Mouse (Mus musculus): ENCODE measurements around the gene Slc9a9.

The Slc9a9 gene

DNA sequence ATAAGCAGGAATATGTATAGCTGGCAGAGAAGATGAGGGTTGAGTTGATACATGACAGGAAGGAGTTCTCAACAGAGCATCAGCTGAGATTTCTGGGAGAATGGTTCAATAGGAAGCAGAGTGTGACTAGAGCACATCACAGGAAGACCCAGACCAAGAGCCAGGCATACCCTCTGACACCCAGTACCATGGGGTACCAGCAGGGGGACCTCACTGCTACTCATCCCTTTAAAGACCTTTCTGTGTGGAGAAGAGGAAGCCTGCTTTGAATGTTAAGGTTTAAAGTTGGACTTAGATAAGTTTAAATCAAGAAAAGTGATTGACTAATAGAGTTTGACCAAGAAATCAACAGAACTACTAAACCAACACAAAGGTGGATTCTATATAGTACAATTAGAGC is 257.4 kb downstream of the Slc9a9 start:
- no peak for DNase-seq (ENCODE audit: extremely low spot score, low read depth, low spot score)

DNA sequence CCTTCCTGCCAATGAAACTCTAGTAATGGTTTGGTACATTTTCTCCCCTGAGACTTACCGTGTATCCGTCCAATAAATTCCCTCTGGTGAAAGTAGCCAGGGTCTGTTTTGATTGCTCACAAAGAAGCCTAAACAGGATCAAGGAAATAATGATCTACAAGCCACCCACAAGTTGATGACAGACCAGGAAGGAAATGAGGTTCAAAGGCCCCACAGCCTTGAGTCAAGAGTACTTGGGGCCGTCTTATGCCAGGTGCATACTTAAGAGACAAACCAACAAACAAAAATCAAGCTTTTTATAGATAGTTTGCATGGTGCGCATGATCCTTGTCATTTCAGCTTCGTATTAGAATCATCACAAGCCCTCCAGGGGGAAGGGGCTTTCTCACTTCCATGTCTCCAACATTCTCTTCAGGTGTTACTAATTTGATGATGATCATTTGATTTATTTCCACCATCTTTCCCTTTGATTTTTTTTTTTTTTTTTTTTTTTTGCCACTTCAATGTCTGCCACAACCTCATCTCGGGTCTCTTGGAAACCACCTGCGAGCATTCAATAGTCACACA is 275.9 kb downstream of the Slc9a9 start:
- no peak for DNase-seq (ENCODE audit: extremely low spot score, low read depth, low spot score)

DNA sequence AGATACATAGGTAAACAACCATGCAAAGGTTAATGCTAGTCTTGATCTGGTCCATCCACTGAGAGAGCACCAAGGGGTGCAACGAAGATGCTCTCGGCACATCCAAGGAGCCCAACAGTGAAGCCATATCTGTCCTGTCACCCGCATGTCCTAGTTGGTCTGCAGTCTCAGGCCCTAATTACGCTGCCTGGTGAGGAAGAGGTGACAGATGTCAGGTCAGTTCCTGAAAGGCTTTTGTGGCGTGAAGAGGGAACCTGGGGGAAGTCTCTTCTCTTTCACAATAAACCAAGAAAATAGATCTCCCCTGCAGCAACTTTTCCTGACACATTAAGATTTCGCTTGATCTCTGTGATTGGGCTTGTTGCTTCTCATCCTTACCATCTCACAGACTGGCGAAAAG is 277.5 kb downstream of the Slc9a9 start:
- DNase-seq (ENCODE audit: extremely low spot score, low read depth, low spot score): no peak

DNA sequence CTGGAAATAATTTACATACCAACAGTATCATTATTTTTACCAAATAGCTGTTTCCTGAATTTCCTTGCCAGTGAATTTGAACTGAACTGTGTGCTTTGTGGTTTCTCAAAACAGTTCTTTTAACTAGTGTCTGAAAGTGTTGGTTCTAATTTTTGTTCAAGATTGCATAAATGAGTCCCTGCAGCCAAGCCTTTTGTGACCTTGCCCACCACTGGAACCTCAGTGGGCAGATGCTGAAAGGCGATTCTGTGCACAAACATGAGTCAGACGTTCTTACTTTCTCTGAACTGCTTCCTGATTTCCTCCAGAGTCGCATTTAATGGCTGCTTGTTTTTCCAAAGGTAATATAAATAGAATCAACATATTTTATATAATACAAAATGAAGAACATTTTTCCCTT is 281.0 kb downstream of the Slc9a9 start:
- no peak for DNase-seq (ENCODE audit: extremely low spot score, low read depth, low spot score)

DNA sequence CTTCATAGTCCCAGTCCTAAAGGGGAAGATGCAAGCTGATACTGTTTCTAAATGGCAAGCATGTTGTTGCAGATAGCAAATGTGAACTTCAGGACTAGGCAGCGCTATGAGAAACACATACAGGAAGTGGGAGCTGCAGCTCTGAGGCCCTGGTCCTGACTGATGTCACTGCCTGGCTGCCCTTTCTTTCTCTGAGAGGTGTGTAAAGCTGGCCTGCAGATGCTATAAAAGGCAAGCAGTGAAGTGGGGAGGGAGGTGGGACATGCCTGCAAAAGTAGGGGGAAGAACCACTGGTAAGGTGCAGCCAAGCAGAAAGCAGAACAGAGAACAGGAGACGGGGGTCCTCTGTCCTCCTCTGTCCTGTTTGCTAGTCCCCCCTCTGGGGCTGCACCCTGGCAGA is 285.9 kb downstream of the Slc9a9 start:
- DNase-seq (ENCODE audit: extremely low spot score, low read depth, low spot score): no peak

DNA sequence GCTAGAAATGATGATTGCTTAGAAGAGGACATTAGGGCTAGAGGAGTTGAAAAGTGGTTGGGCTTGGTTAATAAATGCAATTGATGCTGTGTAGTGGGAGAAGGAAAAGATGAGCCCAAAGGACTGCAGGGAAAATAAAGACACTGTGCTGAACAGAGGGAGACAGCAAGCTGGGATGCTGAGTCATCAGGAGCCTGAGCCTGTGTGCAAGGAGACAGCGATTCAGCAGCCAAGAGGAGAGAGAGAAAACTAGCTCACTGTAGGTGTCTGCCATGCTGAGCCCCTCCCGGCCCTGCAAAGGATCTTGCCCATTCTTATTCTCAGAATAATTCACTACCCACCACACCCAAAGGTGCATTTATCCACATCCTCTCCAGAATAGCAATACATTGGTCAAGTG is 288.7 kb downstream of the Slc9a9 start:
- no peak for DNase-seq (ENCODE audit: extremely low spot score, low read depth, low spot score)

- no peak for DNase-seq (ENCODE audit: extremely low spot score, low read depth, low spot score)
These were observed 298.9 kb downstream of the Slc9a9 start for GRCm38 (mm10) chr9:94968596-94969120.

- DNase-seq (ENCODE audit: extremely low spot score, low read depth, low spot score): no peak
These were observed 299.4 kb downstream of the Slc9a9 start for GRCm38 (mm10) chr9:94969131-94969530.

- DNase-seq (ENCODE audit: extremely low spot score, low read depth, low spot score): no peak
These were observed 302.3 kb downstream of the Slc9a9 start for GRCm38 (mm10) chr9:94972021-94972420.

DNA sequence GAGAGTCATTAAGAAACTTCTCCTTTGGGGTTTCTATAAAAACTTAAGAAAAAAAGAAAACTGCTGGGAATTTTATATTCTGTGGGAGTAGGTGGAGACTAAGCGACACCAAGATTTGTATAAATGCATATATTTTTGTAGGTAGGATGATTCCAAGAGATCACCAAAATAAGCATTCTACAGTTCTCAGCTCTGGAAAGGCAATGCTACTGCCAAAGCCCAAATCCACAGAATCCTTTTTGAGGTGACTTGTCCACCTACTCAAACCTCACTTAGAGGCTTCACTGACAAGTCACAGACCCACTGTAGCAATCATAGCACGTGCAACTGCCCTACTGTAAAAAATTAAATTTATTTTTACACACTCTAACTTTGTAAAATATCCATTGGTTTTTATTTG is 303.0 kb downstream of the Slc9a9 start:
- DNase-seq (ENCODE audit: extremely low spot score, low read depth, low spot score): no peak

DNA sequence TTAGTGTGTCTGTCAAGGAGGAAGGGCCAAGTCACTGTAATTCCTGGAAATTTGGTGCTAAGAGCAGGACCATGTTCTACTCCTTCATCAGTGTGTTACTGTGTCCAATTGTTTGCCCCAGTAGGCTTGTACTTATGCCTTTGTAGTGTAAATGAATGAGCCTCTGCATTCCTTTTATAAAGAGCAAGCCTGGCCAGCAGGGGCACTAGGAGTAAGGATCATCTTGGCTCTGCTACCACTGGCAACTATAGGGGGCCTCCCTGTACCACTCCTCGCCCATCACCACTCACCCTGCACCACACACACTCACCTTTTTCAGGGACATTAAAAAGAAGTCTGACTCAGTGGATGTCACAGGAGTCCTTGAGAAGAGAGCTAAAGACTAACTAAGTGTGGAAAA is 306.5 kb downstream of the Slc9a9 start:
- no peak for DNase-seq (ENCODE audit: extremely low spot score, low read depth, low spot score)

DNA sequence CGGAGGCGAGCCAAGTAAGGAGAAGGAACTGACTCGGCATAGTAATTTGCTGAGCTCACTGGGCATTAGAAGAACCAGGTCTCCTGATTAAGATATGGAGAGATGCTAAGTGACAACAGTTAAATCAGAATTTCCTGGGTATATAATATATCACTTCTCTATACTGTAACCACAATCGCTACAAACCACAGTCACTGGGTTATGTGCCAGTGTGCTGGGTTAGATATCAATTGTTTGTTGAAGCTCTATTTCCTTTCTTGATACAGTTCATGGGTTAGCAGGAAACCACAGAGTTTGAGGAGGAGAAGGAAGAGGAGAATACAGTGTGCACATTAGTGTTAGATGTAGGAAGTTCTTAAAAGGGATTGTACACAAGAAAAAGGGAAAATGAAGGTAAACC is 323.9 kb downstream of the Slc9a9 start:
- no peak for DNase-seq (ENCODE audit: extremely low spot score, low read depth, low spot score)

GRCm38 (mm10) chr9:95020136-95020706 is 350.5 kb downstream of the Slc9a9 start:
- no peak for DNase-seq (ENCODE audit: extremely low spot score, low read depth, low spot score)

- no peak for DNase-seq (ENCODE audit: extremely low spot score, low read depth, low spot score)
These were observed 364.6 kb downstream of the Slc9a9 start for GRCm38 (mm10) chr9:95034140-95034970.

- DNase-seq (ENCODE audit: extremely low spot score, low read depth, low spot score): no peak
These were observed 366.5 kb downstream of the Slc9a9 start for GRCm38 (mm10) chr9:95036209-95036608.

- DNase-seq (ENCODE audit: extremely low spot score, low read depth, low spot score): no peak
These were observed 372.7 kb downstream of the Slc9a9 start for GRCm38 (mm10) chr9:95042420-95042819.

- DNase-seq (ENCODE audit: extremely low spot score, low read depth, low spot score): no peak
These were observed 382.5 kb downstream of the Slc9a9 start for GRCm38 (mm10) chr9:95052160-95052559.

GRCm38 (mm10) chr9:95053183-95053582 is 383.5 kb downstream of the Slc9a9 start:
- DNase-seq (ENCODE audit: extremely low spot score, low read depth, low spot score): no peak

DNA sequence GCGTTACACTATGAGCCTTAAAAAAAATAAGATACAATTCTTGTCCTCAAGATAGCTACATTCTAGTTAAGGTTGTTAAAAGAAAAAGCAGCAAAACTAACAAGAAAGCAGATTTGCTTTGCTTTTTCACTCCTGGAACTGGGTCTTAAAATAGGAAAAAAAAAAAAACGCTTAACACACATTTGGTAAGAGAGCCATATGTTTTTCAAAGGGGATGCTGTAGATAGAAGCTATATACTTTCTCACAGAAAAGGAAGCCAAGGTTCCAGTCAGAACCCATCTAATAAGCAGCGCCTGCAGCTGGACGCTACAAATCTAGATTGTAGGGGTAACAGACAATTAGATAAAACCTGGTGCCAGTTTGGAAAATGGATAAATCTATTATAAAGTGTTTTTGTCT is 386.1 kb downstream of the Slc9a9 start:
- DNase-seq (ENCODE audit: extremely low spot score, low read depth, low spot score): no peak

- DNase-seq (ENCODE audit: extremely low spot score, low read depth, low spot score): no peak
These were observed 391.0 kb downstream of the Slc9a9 start for GRCm38 (mm10) chr9:95060702-95061101.

DNA sequence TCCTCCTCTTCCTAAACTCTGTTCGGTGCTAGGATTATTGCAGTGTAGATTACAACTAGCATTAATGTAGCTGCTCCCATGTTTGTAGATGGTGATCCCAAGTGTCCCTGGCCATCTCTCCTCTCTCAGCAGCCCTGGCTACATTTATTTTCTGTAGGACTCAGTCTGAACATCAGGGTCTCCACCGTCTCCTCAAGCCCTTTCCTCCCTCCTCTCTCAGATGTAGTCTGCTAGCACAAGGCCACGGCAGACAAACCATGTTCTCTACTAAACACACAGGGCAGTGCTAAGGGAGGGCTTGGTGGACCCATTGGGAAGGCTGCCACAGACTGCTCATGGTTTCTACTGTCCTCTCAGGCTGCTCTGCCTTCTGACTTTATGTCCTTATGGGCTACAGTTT is 397.3 kb downstream of the Slc9a9 start:
- no peak for DNase-seq (ENCODE audit: extremely low spot score, low read depth, low spot score)

DNA sequence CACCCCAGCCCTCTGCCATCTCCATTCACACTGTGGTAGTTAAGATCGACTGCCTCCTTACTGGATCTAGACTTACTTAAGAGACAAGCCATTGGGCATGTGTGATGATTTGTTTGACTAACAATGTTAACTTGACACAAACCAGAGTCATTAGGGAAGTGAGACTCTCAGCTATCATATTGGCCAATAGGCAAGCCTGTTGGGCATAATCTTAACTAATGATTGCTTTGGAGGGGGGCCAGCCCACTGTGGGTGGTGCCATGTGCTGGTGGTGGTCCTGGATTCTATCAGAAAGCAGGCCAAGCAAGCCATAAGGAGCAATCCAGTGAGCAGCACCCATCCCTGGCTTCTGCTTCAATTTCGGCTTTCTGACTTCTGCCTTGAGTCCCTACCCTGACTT is 398.8 kb downstream of the Slc9a9 start:
- no peak for DNase-seq (ENCODE audit: extremely low spot score, low read depth, low spot score)

All from hindlimb bud, embryonic 11.5 days (tissue).